Mouse (Mus musculus): ENCODE data around the gene Dact3. TPM values are rescaled to one million over a fixed set of nuclear protein-coding genes. Genes with fewer than 3 reads are reported as not detected.

Dact3 gene
- total RNA-seq, 2 experiments from 2014 or later, result 2.4 to 3.6 TPM

Other genes starting within 250 kb of the Dact3 start
- gene Ceacam15, start 199.6 kb upstream of the Dact3 start, total RNA-seq (2021), result not detected
- gene Ceacam9, start 153.4 kb upstream of the Dact3 start, total RNA-seq (2021), result not detected
- gene Ap2s1, start 136.9 kb upstream of the Dact3 start, total RNA-seq (2021), result 100 to 1,000 TPM; 133 to 149 TPM
- 100 to 1,000 TPM; 118 to 152 TPM for gene Slc1a5, start 94.0 kb upstream of the Dact3 start, total RNA-seq (2021)
- gene Strn4, start 59.4 kb upstream of the Dact3 start, total RNA-seq (2021), result 10 to 100 TPM; 66.5 to 67.5 TPM
- 10 to 100 TPM; 24.8 to 26.8 TPM for gene Fkrp, start 58.6 kb upstream of the Dact3 start, total RNA-seq (2021)
- 10 to 100 TPM; 16.9 to 17.2 TPM for gene Prkd2, start 32.4 kb upstream of the Dact3 start, total RNA-seq (2021)
- under 1 TPM in 1 of 2 experiments, not detected in 1; 0.89 TPM for gene Gng8, start 16.5 kb downstream of the Dact3 start, total RNA-seq (2021)
- 1 to 10 TPM; 1.2 to 2.0 TPM for gene Ptgir, start 31.2 kb downstream of the Dact3 start, total RNA-seq (2021)
- 100 to 1,000 TPM; 232 to 251 TPM for gene Calm3, start 48.8 kb downstream of the Dact3 start, total RNA-seq (2021)
- gene Pnmal2, start 69.4 kb downstream of the Dact3 start, total RNA-seq (2021), result 10 to 100 TPM; 21.9 to 32.4 TPM
- 1 to 10 TPM; 3.9 to 4.4 TPM for gene Pnmal1, start 84.4 kb downstream of the Dact3 start, total RNA-seq (2021)
- 1 to 10 TPM; 1.1 TPM for gene Gm42372, start 107.8 kb downstream of the Dact3 start, total RNA-seq (2021)
- gene Ccdc8, start 117.4 kb downstream of the Dact3 start, total RNA-seq (2021), result 10 to 100 TPM; 19.2 to 28.1 TPM
- 10 to 100 TPM; 71.5 to 87.2 TPM for gene Ppp5c, start 152.6 kb downstream of the Dact3 start, total RNA-seq (2021)
- gene Hif3a, start 187.1 kb downstream of the Dact3 start, total RNA-seq (2021), result 1 to 10 TPM; 1.6 to 2.7 TPM
- under 1 TPM; 0.30 to 0.46 TPM for gene Psg16, start 198.7 kb downstream of the Dact3 start, total RNA-seq (2021)